8 mouse cellular contexts compared by ENCODE assay signal in genomic region chr2:75704234-75705161, GRCm38 (mm10). TPM values are rescaled to one million over a fixed set of nuclear protein-coding genes. Genes with fewer than 3 reads are reported as not detected.
DNase-seq lines count a peak whose midpoint lies in the region; ATAC-seq and TF ChIP-seq lines count a peak whose summit lies in the region.

Gene Nfe2l2 (minus strand): TSS chr2:75704641.

- TF ChIP-seq CTCF in E14TG2a.4 (conservative IDR thresholded peaks at IDR 0.05; ENCODE audit: low read length) = no peak
- peak; percentile 54 for TF ChIP-seq CTCF in heart, postnatal 0 days (IDR thresholded peaks at IDR 0.05; ENCODE audit: low read depth)
- TF ChIP-seq CTCF in testis, adult 2 months (IDR thresholded peaks at IDR 0.05; ENCODE audit: control insufficient read depth, insufficient read depth, insufficient replicate concordance, low read depth, low read length) = no peak

- H3K27ac ChIP-seq in forebrain, embryonic 12.5 days = peak within 1 kb of the TSS; percentile 84
- H3K27ac ChIP-seq in heart, postnatal 0 days (ENCODE audit: low read depth) = peak within 1 kb of the TSS; percentile 100
- H3K27ac ChIP-seq in liver, embryonic 16.5 days (ENCODE audit: low read length) = peak within 1 kb of the TSS; percentile 100
- peak within 1 kb of the TSS; percentile 82 for H3K27ac ChIP-seq in neural tube, embryonic 13.5 days (replicated peaks)
- peak within 1 kb of the TSS; percentile 94 for H3K27ac ChIP-seq in testis, adult 2 months (ENCODE audit: control insufficient read depth, insufficient read depth, low read depth, low read length)

- peak within 1 kb of the TSS; percentile 66 for H3K9ac ChIP-seq in forebrain, embryonic 12.5 days
- H3K9ac ChIP-seq in heart, postnatal 0 days (replicated peaks; ENCODE audit: low read depth, low read length) = peak within 1 kb of the TSS; percentile 96
- peak within 1 kb of the TSS; percentile 99 for H3K9ac ChIP-seq in liver, embryonic 16.5 days (ENCODE audit: low read depth, low read length)
- H3K9ac ChIP-seq in neural tube, embryonic 13.5 days = peak within 1 kb of the TSS; percentile 71

- TF ChIP-seq POLR2A in testis, adult 2 months (IDR thresholded peaks at IDR 0.05; ENCODE audit: control insufficient read depth, low read depth, low read length) = peak; percentile 88

- DNase-seq in c-Kit-positive CD71-positive TER-119-positive erythroid progenitor cells, embryonic 14.5 days (ENCODE audit: low spot score) = peak; percentile 99
- peak; percentile 97 for DNase-seq in heart, postnatal 0 days (ENCODE audit: low spot score)
- DNase-seq in kidney, postnatal 4 days = peak; percentile 100

- ATAC-seq in forebrain, embryonic 12.5 days (ENCODE audit: low FRiP score) = peak; percentile 87
- peak; percentile 90 for ATAC-seq in heart, postnatal 0 days (ENCODE audit: insufficient read depth, low read depth)
- peak; percentile 87 for ATAC-seq in liver, embryonic 16.5 days (ENCODE audit: low read depth)
- peak; percentile 85 for ATAC-seq in neural tube, embryonic 13.5 days (ENCODE audit: low read depth)

- H3K9me3 ChIP-seq in E14TG2a.4 (ENCODE audit: low read length) = peaks cover 2% of the 10 kb centered on the region; the same call in 1 of the 2 replicates
- H3K9me3 ChIP-seq in forebrain, embryonic 12.5 days = no peaks in the 10 kb centered on the region
- 0 out of 2 replicates have a peak, but pooled peaks cover 4% of the 10 kb centered on the region for H3K9me3 ChIP-seq in heart, postnatal 0 days (replicated peaks; ENCODE audit: control insufficient read depth, low read length)
- 0 out of 2 replicates have a peak, but pooled peaks cover 3% of the 10 kb centered on the region for H3K9me3 ChIP-seq in liver, embryonic 16.5 days (replicated peaks; ENCODE audit: control insufficient read depth, low read length)
- H3K9me3 ChIP-seq in neural tube, embryonic 13.5 days = no peaks in the 10 kb centered on the region

- WGBS in forebrain, embryonic 12.5 days = under 1% methylated on average over 58 of the region's 58 CpGs
- WGBS in heart, postnatal 0 days = under 1% methylated on average over 58 of the region's 58 CpGs
- WGBS in liver, embryonic 16.5 days (ENCODE audit: insufficient replicate concordance) = under 1% methylated on average over 54 of the region's 58 CpGs
- under 1% methylated on average over 57 of the region's 58 CpGs for WGBS in neural tube, embryonic 13.5 days

- H3K4me2 ChIP-seq in forebrain, embryonic 12.5 days = peak within 1 kb of the TSS; percentile 78
- peak within 1 kb of the TSS; percentile 75 for H3K4me2 ChIP-seq in heart, postnatal 0 days (ENCODE audit: low read depth, low read length)
- peak within 1 kb of the TSS; percentile 98 for H3K4me2 ChIP-seq in liver, embryonic 16.5 days (ENCODE audit: low read depth, low read length)
- H3K4me2 ChIP-seq in neural tube, embryonic 13.5 days = peak within 1 kb of the TSS; percentile 81

- H3K36me3 ChIP-seq in E14TG2a.4 (ENCODE audit: insufficient read depth, low read length) = peaks cover 30% of the 10 kb centered on the region
- H3K36me3 ChIP-seq in forebrain, embryonic 12.5 days (replicated peaks) = no peaks in the 10 kb centered on the region
- H3K36me3 ChIP-seq in heart, postnatal 0 days (replicated peaks; ENCODE audit: control insufficient read depth, insufficient read depth, low read length) = no peaks in the 10 kb centered on the region; the same call in 1 of the 2 replicates
- peaks cover 6% of the 10 kb centered on the region; the same call in 1 of the 2 replicates for H3K36me3 ChIP-seq in liver, embryonic 16.5 days (ENCODE audit: control insufficient read depth, insufficient read depth)
- no peaks in the 10 kb centered on the region for H3K36me3 ChIP-seq in neural tube, embryonic 13.5 days
- H3K36me3 ChIP-seq in testis, adult 2 months (ENCODE audit: control insufficient read depth, insufficient read depth, low read length) = no peaks in the 10 kb centered on the region

- no peaks in the 10 kb centered on the region for H3K27me3 ChIP-seq in E14TG2a.4 (ENCODE audit: insufficient read depth, low read length)
- H3K27me3 ChIP-seq in forebrain, embryonic 12.5 days = no peaks in the 10 kb centered on the region
- no peaks in the 10 kb centered on the region for H3K27me3 ChIP-seq in heart, postnatal 0 days (ENCODE audit: control insufficient read depth, insufficient read depth, low read length)
- no peaks in the 10 kb centered on the region for H3K27me3 ChIP-seq in liver, embryonic 16.5 days (ENCODE audit: control insufficient read depth, insufficient read depth, low read depth, low read length)
- 0 out of 2 replicates have a peak, but pooled peaks cover 3% of the 10 kb centered on the region for H3K27me3 ChIP-seq in neural tube, embryonic 13.5 days
- H3K27me3 ChIP-seq in testis, adult 2 months (ENCODE audit: control insufficient read depth, insufficient read depth, low read length) = no peaks in the 10 kb centered on the region; the same call in 1 of the 2 replicates

- H3K4me1 ChIP-seq in E14TG2a.4 (replicated peaks; ENCODE audit: low read depth, low read length) = peaks cover 76% of the 10 kb centered on the region
- peaks cover 36% of the 10 kb centered on the region for H3K4me1 ChIP-seq in forebrain, embryonic 12.5 days
- peaks cover 44% of the 10 kb centered on the region for H3K4me1 ChIP-seq in heart, postnatal 0 days (ENCODE audit: control insufficient read depth, insufficient read depth)
- peaks cover 52% of the 10 kb centered on the region for H3K4me1 ChIP-seq in liver, embryonic 16.5 days (ENCODE audit: control insufficient read depth, low read depth, low read length)
- H3K4me1 ChIP-seq in neural tube, embryonic 13.5 days (replicated peaks) = peaks cover 40% of the 10 kb centered on the region
- H3K4me1 ChIP-seq in testis, adult 2 months (ENCODE audit: control insufficient read depth, insufficient read depth, low read length) = peaks cover 11% of the 10 kb centered on the region

- peak within 1 kb of the TSS; percentile 97 for H3K4me3 ChIP-seq in E14TG2a.4 (replicated peaks; ENCODE audit: low read length)
- peak within 1 kb of the TSS; percentile 56 for H3K4me3 ChIP-seq in forebrain, embryonic 12.5 days (replicated peaks)
- peak within 1 kb of the TSS; percentile 81 for H3K4me3 ChIP-seq in heart, postnatal 0 days (ENCODE audit: low read depth, low read length)
- H3K4me3 ChIP-seq in liver, embryonic 16.5 days (ENCODE audit: low read depth, low read length) = peak within 1 kb of the TSS; percentile 96
- peak within 1 kb of the TSS; percentile 52 for H3K4me3 ChIP-seq in neural tube, embryonic 13.5 days
- H3K4me3 ChIP-seq in testis, adult 2 months (ENCODE audit: control insufficient read depth, low read depth, low read length) = peak within 1 kb of the TSS; percentile 92

- peak; percentile 44; the same call in 1 of the 2 replicates for TF ChIP-seq EP300 in heart, postnatal 0 days (IDR thresholded peaks at IDR 0.05; ENCODE audit: low read depth)

RNA-seq across cellular contexts. Expression of gene Nfe2l2, which starts in this region (rescaled TPM):
- polyA plus RNA-seq in forebrain, embryonic 12.5 days (2016; fragmentation: Nextera tagmentation; extraction: Ambion mirVana) = 18.6 and 20.4 TPM in 2 replicates
- 47.1 and 55.2 TPM in 2 replicates for total RNA-seq in heart, postnatal 0 days (2014; rRNA removed; ENCODE audit: low replicate concordance)
- polyA plus RNA-seq in heart, postnatal 0 days (2015; fragmentation: Nextera tagmentation; extraction: Ambion mirVana) = 50.1 and 50.4 TPM in 2 replicates
- polyA plus RNA-seq in liver, embryonic 16.5 days (2015; fragmentation: Nextera tagmentation; extraction: Ambion mirVana) = 41.3 and 41.4 TPM in 2 replicates
- 16.4 and 19.1 TPM in 2 replicates for polyA plus RNA-seq in neural tube, embryonic 13.5 days (2015; fragmentation: Nextera tagmentation; extraction: Ambion mirVana)
- 11.5 and 14.0 TPM in 2 replicates for polyA plus RNA-seq in testis, adult 2 months (2012; rRNA removed)

Comparison
In these comparisons a context has a peak if more than half of its experiments do, and no peak if none do; other contexts are left out.
1. Peak in every context shown above with its lines: DNase-seq, ATAC-seq, H3K4me3 ChIP-seq and H3K27ac ChIP-seq.